In genomic region chr12:8953136-8953535, GRCm38 (mm10) we compare ENCODE assay signal across 19 mouse cellular contexts. TPM values are rescaled to one million over a fixed set of nuclear protein-coding genes. Genes with fewer than 3 reads are reported as not detected.
DNase-seq lines count a peak whose midpoint lies in the region; ATAC-seq lines count a peak whose summit lies in the region.
"Had no signal": no experiment of that assay in that cellular context is flagged by ENCODE, and none has a peak within 500 bp of the region (broad histone marks: within the 10 kb centered on the region; RNA-seq: fewer than 3 reads in every experiment).

No protein-coding gene starts in this region.

- no peaks in the 10 kb centered on the region for H3K27me3 ChIP-seq in embryonic facial prominence, embryonic 11.5 days (ENCODE audit: control insufficient read depth, insufficient read depth, low read length)
- H3K27me3 ChIP-seq in limb, embryonic 12.5 days: peaks cover 7% of the 10 kb centered on the region; the same call in 1 of the 2 replicates
- H3K27me3 ChIP-seq: intestine, embryonic 15.5 days had no signal

- H3K4me1 ChIP-seq in embryonic facial prominence, embryonic 11.5 days (ENCODE audit: control insufficient read depth, insufficient read depth, low read length): peaks cover 3% of the 10 kb centered on the region; the same call in 1 of the 2 replicates
- H3K4me1 ChIP-seq in limb, embryonic 12.5 days (replicated peaks): peaks cover 15% of the 10 kb centered on the region

- ATAC-seq in embryonic facial prominence, embryonic 11.5 days (replicated peaks; ENCODE audit: insufficient number of reproducible peaks, low FRiP score, low TSS enrichment, low read depth): no peak
- ATAC-seq in limb, embryonic 12.5 days (ENCODE audit: insufficient number of reproducible peaks, insufficient read depth, low FRiP score, low TSS enrichment, low read depth): no peak
- ATAC-seq: forebrain, embryonic 16.5 days; intestine, embryonic 15.5 days had no signal

- H3K4me3 ChIP-seq in embryonic facial prominence, embryonic 11.5 days (ENCODE audit: low read depth, low read length): no peak overlapping the region
- H3K4me3 ChIP-seq in limb, embryonic 12.5 days (replicated peaks): no peak overlapping the region
- H3K4me3 ChIP-seq: forebrain, embryonic 12.5 days; heart, adult 2 months; heart, embryonic 15.5 days; hindbrain, embryonic 10.5 days; intestine, embryonic 15.5 days had no signal

- 42% methylated on average over 10 of the region's 10 CpGs for WGBS in embryonic facial prominence, embryonic 11.5 days
- WGBS in limb, embryonic 12.5 days: 36% methylated on average over 10 of the region's 10 CpGs

- no peaks in the 10 kb centered on the region for H3K9me3 ChIP-seq in embryonic facial prominence, embryonic 11.5 days (replicated peaks; ENCODE audit: control insufficient read depth, low read length)
- no peaks in the 10 kb centered on the region for H3K9me3 ChIP-seq in limb, embryonic 12.5 days
- H3K9me3 ChIP-seq: forebrain, embryonic 12.5 days; heart, embryonic 15.5 days; hindbrain, embryonic 10.5 days; intestine, embryonic 15.5 days had no signal

- peak; percentile 54 for DNase-seq in Muller cell, postnatal 12 days (ENCODE audit: inconsistent ontology term)
- DNase-seq in embryonic facial prominence, embryonic 11.5 days (ENCODE audit: low spot score): peak; percentile 60
- no peak for DNase-seq in spleen, postnatal 36 days (ENCODE audit: low spot score in 2 of 2)
- DNase-seq in layer of hippocampus, adult 11-12 months (ENCODE audit: low spot score): no peak
- no peak for DNase-seq in urinary bladder, postnatal 25 days (ENCODE audit: low spot score)
- DNase-seq: adrenal gland, postnatal 14 days; cerebellum, adult 11-12 months; cerebellum, adult 9-11 months; gastrocnemius, postnatal 10 days; heart, adult 2 months; heart, postnatal 14 days had no signal

- H3K27ac ChIP-seq in embryonic facial prominence, embryonic 11.5 days (replicated peaks; ENCODE audit: low read depth, low read length): no peak overlapping the region
- peak overlapping the region; percentile 83; the same call in 1 of the 2 replicates for H3K27ac ChIP-seq in limb, embryonic 12.5 days
- H3K27ac ChIP-seq: forebrain, embryonic 12.5 days; heart, adult 2 months; heart, embryonic 15.5 days; hindbrain, embryonic 10.5 days; hindbrain, embryonic 14.5 days; intestine, embryonic 15.5 days had no signal

- no peak overlapping the region for H3K4me2 ChIP-seq in embryonic facial prominence, embryonic 11.5 days (ENCODE audit: low read depth, low read length)
- H3K4me2 ChIP-seq in limb, embryonic 12.5 days: no peak overlapping the region
- H3K4me2 ChIP-seq: forebrain, embryonic 12.5 days; heart, embryonic 11.5 days; heart, embryonic 15.5 days; hindbrain, embryonic 14.5 days; intestine, embryonic 15.5 days had no signal

- no peaks in the 10 kb centered on the region for H3K36me3 ChIP-seq in embryonic facial prominence, embryonic 11.5 days (replicated peaks; ENCODE audit: control insufficient read depth, insufficient read depth, low read depth, low read length)
- no peaks in the 10 kb centered on the region for H3K36me3 ChIP-seq in limb, embryonic 12.5 days
- H3K36me3 ChIP-seq: forebrain, embryonic 12.5 days; heart, embryonic 15.5 days; hindbrain, embryonic 10.5 days; intestine, embryonic 15.5 days had no signal

- H3K9ac ChIP-seq in embryonic facial prominence, embryonic 11.5 days (replicated peaks; ENCODE audit: low read length): no peak overlapping the region
- no peak overlapping the region for H3K9ac ChIP-seq in limb, embryonic 12.5 days (replicated peaks)
- H3K9ac ChIP-seq: forebrain, embryonic 12.5 days; heart, embryonic 15.5 days; hindbrain, embryonic 14.5 days; intestine, embryonic 15.5 days had no signal

RNA-seq across cellular contexts. Expression of gene Matn3, which starts 5.4 kb away (rescaled TPM):
- 1.4 and 1.9 TPM in 2 replicates for polyA plus RNA-seq in embryonic facial prominence, embryonic 11.5 days (2014; fragmentation: Nextera tagmentation; extraction: Ambion mirVana)
- polyA plus RNA-seq in limb, embryonic 12.5 days (2016; fragmentation: Nextera tagmentation; extraction: Ambion mirVana): 5.4 and 7.5 TPM in 2 replicates
- polyA plus RNA-seq: heart, adult 2 months had no signal

RNA-seq across cellular contexts. Expression of gene Wdr35, which starts 20.6 kb away (rescaled TPM):
- polyA plus RNA-seq in embryonic facial prominence, embryonic 11.5 days (2014; fragmentation: Nextera tagmentation; extraction: Ambion mirVana): 25.3 and 27.5 TPM in 2 replicates
- 32.6 and 32.9 TPM in 2 replicates for polyA plus RNA-seq in limb, embryonic 12.5 days (2016; fragmentation: Nextera tagmentation; extraction: Ambion mirVana)

RNA-seq across cellular contexts. Expression of gene Laptm4a, which starts 31.7 kb away (rescaled TPM):
- polyA plus RNA-seq in embryonic facial prominence, embryonic 11.5 days (2014; fragmentation: Nextera tagmentation; extraction: Ambion mirVana): 224 and 243 TPM in 2 replicates
- 278 and 287 TPM in 2 replicates for polyA plus RNA-seq in limb, embryonic 12.5 days (2016; fragmentation: Nextera tagmentation; extraction: Ambion mirVana)

Comparison
In these comparisons a context has a peak if more than half of its experiments do, and no peak if none do; other contexts are left out.
1. DNase-seq: peak in Muller cell, postnatal 12 days (single experiment) and embryonic facial prominence, embryonic 11.5 days (single experiment); none in spleen, postnatal 36 days (0 of 2), layer of hippocampus, adult 11-12 months (single experiment) and urinary bladder, postnatal 25 days (single experiment).